Mouse (Mus musculus): ENCODE measurements around the gene Rarb. TPM values are rescaled to one million over a fixed set of nuclear protein-coding genes. Genes with fewer than 3 reads are reported as not detected.

Rarb gene
- polyA plus RNA-seq, 1 experiment: not detected

GRCm38 (mm10) chr14:16737781-16738180 lies 81.2 kb downstream of the Rarb start:
- TF ChIP-seq CTCF (IDR thresholded peaks at IDR 0.05; ENCODE audit: low read depth, low read length) (no peak), POLR2A (IDR thresholded peaks at IDR 0.05; ENCODE audit: borderline replicate concordance, low read depth, low read length) (no peak)
- Histone ChIP-seq H3K27ac (ENCODE audit: insufficient read depth, low read depth, low read length) (no peak overlapping the region), H3K4me1 (ENCODE audit: control insufficient read depth, insufficient read depth, low read length) (no peaks in the 10 kb centered on the region), H3K4me3 (ENCODE audit: insufficient read depth, low read length) (no peak overlapping the region)

GRCm38 (mm10) chr14:16735331-16736012 lies 83.5 kb downstream of the Rarb start:
- Histone ChIP-seq H3K4me1 (ENCODE audit: control insufficient read depth, insufficient read depth, low read length) (no peaks in the 10 kb centered on the region), H3K4me3 (ENCODE audit: insufficient read depth, low read length) (no peak overlapping the region), H3K27ac (ENCODE audit: insufficient read depth, low read depth, low read length) (no peak overlapping the region)
- no peak for TF ChIP-seq CTCF (IDR thresholded peaks at IDR 0.05; ENCODE audit: low read depth, low read length)
- no peak for TF ChIP-seq POLR2A (IDR thresholded peaks at IDR 0.05; ENCODE audit: borderline replicate concordance, low read depth, low read length)

GRCm38 (mm10) chr14:16733595-16734298 lies 85.2 kb downstream of the Rarb start:
- Histone ChIP-seq H3K27ac (ENCODE audit: insufficient read depth, low read depth, low read length) (no peak overlapping the region), H3K4me3 (ENCODE audit: insufficient read depth, low read length) (no peak overlapping the region), H3K4me1 (ENCODE audit: control insufficient read depth, insufficient read depth, low read length) (no peaks in the 10 kb centered on the region)
- TF ChIP-seq POLR2A (IDR thresholded peaks at IDR 0.05; ENCODE audit: borderline replicate concordance, low read depth, low read length) (no peak), CTCF (IDR thresholded peaks at IDR 0.05; ENCODE audit: low read depth, low read length) (no peak)

- H3K4me1 ChIP-seq (ENCODE audit: control insufficient read depth, insufficient read depth, low read length): no peaks in the 10 kb centered on the region
- no peak overlapping the region for H3K27ac ChIP-seq (ENCODE audit: insufficient read depth, low read depth, low read length)
- no peak overlapping the region for H3K4me3 ChIP-seq (ENCODE audit: insufficient read depth, low read length)
- TF ChIP-seq CTCF (IDR thresholded peaks at IDR 0.05; ENCODE audit: low read depth, low read length) (no peak), POLR2A (IDR thresholded peaks at IDR 0.05; ENCODE audit: borderline replicate concordance, low read depth, low read length) (no peak)
Measured at GRCm38 (mm10) chr14:16732054-16732453, 86.9 kb downstream of the Rarb start.

- Histone ChIP-seq H3K27ac (ENCODE audit: insufficient read depth, low read depth, low read length) (no peak overlapping the region), H3K4me3 (ENCODE audit: insufficient read depth, low read length) (no peak overlapping the region), H3K4me1 (ENCODE audit: control insufficient read depth, insufficient read depth, low read length) (no peaks in the 10 kb centered on the region)
- TF ChIP-seq CTCF (IDR thresholded peaks at IDR 0.05; ENCODE audit: low read depth, low read length) (no peak), POLR2A (IDR thresholded peaks at IDR 0.05; ENCODE audit: borderline replicate concordance, low read depth, low read length) (no peak)
Measured at GRCm38 (mm10) chr14:16728175-16728838, 90.6 kb downstream of the Rarb start.

- H3K4me3 ChIP-seq (ENCODE audit: insufficient read depth, low read length): no peak overlapping the region
- no peak for TF ChIP-seq CTCF (IDR thresholded peaks at IDR 0.05; ENCODE audit: low read depth, low read length)
- TF ChIP-seq POLR2A (IDR thresholded peaks at IDR 0.05; ENCODE audit: borderline replicate concordance, low read depth, low read length): no peak
- no peak overlapping the region for H3K27ac ChIP-seq (ENCODE audit: insufficient read depth, low read depth, low read length)
- H3K4me1 ChIP-seq (ENCODE audit: control insufficient read depth, insufficient read depth, low read length): no peaks in the 10 kb centered on the region
Measured at GRCm38 (mm10) chr14:16723991-16724390, 95.0 kb downstream of the Rarb start.

- TF ChIP-seq CTCF (IDR thresholded peaks at IDR 0.05; ENCODE audit: low read depth, low read length): no peak
- no peak for TF ChIP-seq POLR2A (IDR thresholded peaks at IDR 0.05; ENCODE audit: borderline replicate concordance, low read depth, low read length)
- Histone ChIP-seq H3K27ac (ENCODE audit: insufficient read depth, low read depth, low read length) (no peak overlapping the region), H3K4me1 (ENCODE audit: control insufficient read depth, insufficient read depth, low read length) (no peaks in the 10 kb centered on the region), H3K4me3 (ENCODE audit: insufficient read depth, low read length) (no peak overlapping the region)
Measured at GRCm38 (mm10) chr14:16717821-16718220, 101.1 kb downstream of the Rarb start.

GRCm38 (mm10) chr14:16714344-16714955 lies 104.5 kb downstream of the Rarb start:
- Histone ChIP-seq H3K27ac (ENCODE audit: insufficient read depth, low read depth, low read length) (no peak overlapping the region), H3K4me3 (ENCODE audit: insufficient read depth, low read length) (no peak overlapping the region), H3K4me1 (ENCODE audit: control insufficient read depth, insufficient read depth, low read length) (no peaks in the 10 kb centered on the region)
- no peak for TF ChIP-seq POLR2A (IDR thresholded peaks at IDR 0.05; ENCODE audit: borderline replicate concordance, low read depth, low read length)
- no peak for TF ChIP-seq CTCF (IDR thresholded peaks at IDR 0.05; ENCODE audit: low read depth, low read length)

- Histone ChIP-seq H3K27ac (ENCODE audit: insufficient read depth, low read depth, low read length) (no peak overlapping the region), H3K4me1 (ENCODE audit: control insufficient read depth, insufficient read depth, low read length) (no peaks in the 10 kb centered on the region), H3K4me3 (ENCODE audit: insufficient read depth, low read length) (no peak overlapping the region)
- no peak for TF ChIP-seq POLR2A (IDR thresholded peaks at IDR 0.05; ENCODE audit: borderline replicate concordance, low read depth, low read length)
- no peak for TF ChIP-seq CTCF (IDR thresholded peaks at IDR 0.05; ENCODE audit: low read depth, low read length)
Measured at GRCm38 (mm10) chr14:16713773-16714172, 105.2 kb downstream of the Rarb start.
